Mouse (Mus musculus): ENCODE results near the gene Trim60. TPM values are rescaled to one million over a fixed set of nuclear protein-coding genes. Genes with fewer than 3 reads are reported as not detected.

The Trim60 gene
- total and polyA plus RNA-seq, 3 experiments: 0.11 TPM; not detected in 2

DNA sequence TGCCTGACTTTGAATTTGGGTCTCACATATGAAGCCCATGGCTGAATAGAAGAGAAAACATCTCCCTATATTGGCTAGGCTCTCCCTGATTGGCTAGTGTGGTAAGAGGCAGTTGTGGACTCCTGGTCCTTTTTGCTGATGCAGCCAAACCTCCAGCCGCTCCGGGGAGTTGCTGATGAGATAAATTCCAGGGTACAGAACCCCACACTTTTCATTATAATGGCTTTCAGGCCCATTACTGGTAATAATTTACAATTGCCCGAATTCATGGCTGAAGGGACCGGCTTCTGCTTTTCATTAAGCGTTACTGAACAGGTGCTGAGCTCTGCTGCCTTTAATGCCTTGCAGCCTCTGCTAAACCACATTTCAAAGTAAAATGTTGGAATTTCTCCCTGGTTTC is 35.6 kb upstream of the Trim60 start:
- DNase-seq (ENCODE audit: low spot score): no peak

DNA sequence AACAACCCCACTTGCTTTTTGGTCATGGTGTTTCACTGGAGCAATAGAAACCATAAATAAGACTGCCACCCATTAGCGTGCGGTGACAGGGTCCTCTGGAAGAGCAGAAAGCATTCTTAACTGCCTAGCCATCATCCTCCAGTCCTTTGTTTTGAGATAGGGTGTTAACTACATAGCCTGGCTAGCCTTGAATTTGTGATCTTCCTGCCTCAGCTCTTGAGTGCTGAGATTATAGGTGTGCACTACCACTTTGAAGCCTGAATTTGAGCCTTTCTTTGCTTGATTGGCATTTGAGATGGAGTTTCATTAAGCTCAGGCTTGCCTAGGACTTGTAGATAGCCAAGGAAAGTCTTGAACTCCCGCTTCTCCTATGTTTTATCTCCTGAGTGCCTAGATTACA is 35.2 kb upstream of the Trim60 start:
- TF ChIP-seq GATA1 (IDR thresholded peaks at IDR 0.05; ENCODE audit: borderline replicate concordance, low read length) (no peak), CTCF (IDR thresholded peaks at IDR 0.05; ENCODE audit: low read depth, low read length) (no peak), POLR2AphosphoS5 (IDR thresholded peaks at IDR 0.05; ENCODE audit: insufficient replicate concordance, low read depth, low read length) (no peak), GATA2 (IDR thresholded peaks at IDR 0.05; ENCODE audit: borderline replicate concordance, low read depth, low read length) (no peak), TAL1 (conservative IDR thresholded peaks at IDR 0.05; ENCODE audit: low read depth, low read length) (no peak)
- Histone ChIP-seq H3K9me3 (replicated peaks) (no peaks in the 10 kb centered on the region), H3K4me3 (ENCODE audit: low read depth, low read length) (no peak overlapping the region), H3K36me3 (replicated peaks) (no peaks in the 10 kb centered on the region), H3K4me1 (ENCODE audit: insufficient read depth, low read depth, low read length) (no peaks in the 10 kb centered on the region), H3K27me3 (ENCODE audit: insufficient read depth, low read length) (peaks cover 16% of the 10 kb centered on the region; the same call in 1 of the 2 replicates)
- ATAC-seq (ENCODE audit: extremely low read depth, insufficient number of reproducible peaks, low FRiP score, poor library complexity, severe bottlenecking): no peak
- no peak for DNase-seq (ENCODE audit: low spot score)

More for the DNA sequence above, 35.6 kb upstream of the Trim60 start:
- no peak for ATAC-seq (ENCODE audit: extremely low read depth, insufficient number of reproducible peaks, low FRiP score, poor library complexity, severe bottlenecking)
- Histone ChIP-seq H3K4me1 (ENCODE audit: insufficient read depth, low read depth, low read length) (no peaks in the 10 kb centered on the region), H3K36me3 (replicated peaks) (no peaks in the 10 kb centered on the region), H3K9me3 (replicated peaks) (no peaks in the 10 kb centered on the region), H3K27me3 (ENCODE audit: insufficient read depth, low read length) (peaks cover 16% of the 10 kb centered on the region; the same call in 1 of the 2 replicates), H3K4me3 (ENCODE audit: low read depth, low read length) (no peak overlapping the region)
- TF ChIP-seq CTCF (IDR thresholded peaks at IDR 0.05; ENCODE audit: low read depth, low read length) (no peak), GATA2 (IDR thresholded peaks at IDR 0.05; ENCODE audit: borderline replicate concordance, low read depth, low read length) (no peak)

DNA sequence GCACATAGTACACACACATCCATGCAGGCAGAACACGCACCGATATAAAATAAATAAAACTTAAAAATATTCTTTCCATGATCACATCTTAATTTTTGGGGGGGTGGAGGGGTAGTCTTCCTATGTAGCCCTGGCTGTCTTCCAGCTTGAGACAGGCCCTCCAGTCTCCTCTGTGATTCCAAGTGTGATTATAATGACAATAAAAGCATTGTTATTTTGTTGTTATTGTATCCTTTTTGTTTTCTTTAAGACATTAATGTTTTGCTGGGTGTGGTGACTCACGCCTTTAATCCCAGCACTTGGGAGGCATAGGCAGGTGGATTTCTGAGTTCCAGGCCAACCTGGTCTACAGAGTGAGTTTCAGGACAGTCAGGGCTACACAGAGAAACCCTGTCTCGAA is 29.4 kb upstream of the Trim60 start:
- TF ChIP-seq POLR2AphosphoS5 (IDR thresholded peaks at IDR 0.05; ENCODE audit: insufficient replicate concordance, low read depth, low read length): no peak
- TF ChIP-seq GATA2 (IDR thresholded peaks at IDR 0.05; ENCODE audit: borderline replicate concordance, low read depth, low read length): no peak
- no peak for TF ChIP-seq CTCF (IDR thresholded peaks at IDR 0.05; ENCODE audit: low read depth, low read length)
- no peak for TF ChIP-seq GATA1 (IDR thresholded peaks at IDR 0.05; ENCODE audit: borderline replicate concordance, low read length)
- no peak for TF ChIP-seq TAL1 (conservative IDR thresholded peaks at IDR 0.05; ENCODE audit: low read depth, low read length)
- no peak for ATAC-seq (ENCODE audit: extremely low read depth, insufficient number of reproducible peaks, low FRiP score, poor library complexity, severe bottlenecking)

DNA sequence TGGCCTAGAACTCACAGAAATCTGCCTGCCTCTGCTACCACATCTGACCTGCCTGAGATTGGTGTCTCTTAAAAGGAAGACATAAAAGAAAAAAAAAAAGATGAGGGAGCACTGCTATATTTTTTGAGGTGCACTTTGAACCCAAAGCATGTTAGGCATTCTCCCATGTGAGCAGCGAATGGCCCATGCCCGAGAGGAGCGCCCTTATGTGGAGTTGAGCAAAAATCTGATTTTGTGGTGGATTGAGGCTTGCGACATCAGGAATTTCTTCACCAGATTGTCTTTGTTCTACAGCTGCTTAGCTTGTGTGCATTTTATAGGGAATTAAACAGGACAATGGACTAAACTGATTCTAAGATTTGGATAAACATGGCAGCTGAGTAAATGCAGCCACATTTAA is 28.8 kb upstream of the Trim60 start:
- H3K4me1 ChIP-seq (ENCODE audit: insufficient read depth, low read depth, low read length): no peaks in the 10 kb centered on the region
- no peak for TF ChIP-seq POLR2AphosphoS5 (IDR thresholded peaks at IDR 0.05; ENCODE audit: insufficient replicate concordance, low read depth, low read length)
- TF ChIP-seq GATA1 (IDR thresholded peaks at IDR 0.05; ENCODE audit: borderline replicate concordance, low read length): no peak
- no peak for TF ChIP-seq TAL1 (conservative IDR thresholded peaks at IDR 0.05; ENCODE audit: low read depth, low read length)
- TF ChIP-seq GATA2 (IDR thresholded peaks at IDR 0.05; ENCODE audit: borderline replicate concordance, low read depth, low read length): no peak
- no peak for TF ChIP-seq CTCF (IDR thresholded peaks at IDR 0.05; ENCODE audit: low read depth, low read length)
- H3K9me3 ChIP-seq (replicated peaks): no peaks in the 10 kb centered on the region

More for the DNA sequence above, 29.4 kb upstream of the Trim60 start:
- DNase-seq (ENCODE audit: low spot score): no peak
- H3K36me3 ChIP-seq (replicated peaks): no peaks in the 10 kb centered on the region
- no peaks in the 10 kb centered on the region for H3K9me3 ChIP-seq (replicated peaks)
- H3K27me3 ChIP-seq (ENCODE audit: insufficient read depth, low read length): no peaks in the 10 kb centered on the region
- H3K4me3 ChIP-seq (ENCODE audit: low read depth, low read length): no peak overlapping the region
- H3K4me1 ChIP-seq (ENCODE audit: insufficient read depth, low read depth, low read length): no peaks in the 10 kb centered on the region

DNA sequence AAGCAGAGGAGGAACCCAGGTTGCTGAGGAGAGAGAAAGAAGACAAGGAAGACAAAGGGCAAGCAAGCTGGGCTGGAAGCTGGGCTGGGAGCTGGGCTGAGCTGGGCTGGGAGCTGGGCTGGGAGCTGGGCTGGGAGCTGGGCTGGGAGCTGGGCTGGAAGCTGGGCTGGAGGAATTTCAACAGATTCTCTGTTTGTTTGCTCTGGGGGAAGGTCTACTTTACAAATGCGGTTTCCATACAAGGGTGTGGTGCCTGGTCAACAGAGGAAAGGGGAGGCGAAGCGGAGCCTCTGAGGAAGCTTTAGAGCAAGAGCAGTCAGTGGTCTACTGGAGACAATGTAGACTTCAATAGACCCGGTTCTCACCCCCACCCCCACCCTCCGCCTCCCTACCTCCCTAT is 28.2 kb upstream of the Trim60 start:
- no peaks in the 10 kb centered on the region for H3K36me3 ChIP-seq (replicated peaks)
- no peak overlapping the region for H3K4me3 ChIP-seq (ENCODE audit: low read depth, low read length)
- ATAC-seq (ENCODE audit: extremely low read depth, insufficient number of reproducible peaks, low FRiP score, poor library complexity, severe bottlenecking): no peak
- H3K27me3 ChIP-seq (ENCODE audit: insufficient read depth, low read length): no peaks in the 10 kb centered on the region
- H3K4me1 ChIP-seq (ENCODE audit: insufficient read depth, low read depth, low read length): no peaks in the 10 kb centered on the region
- no peaks in the 10 kb centered on the region for H3K9me3 ChIP-seq (replicated peaks)
- DNase-seq (ENCODE audit: low spot score): no peak
- TF ChIP-seq POLR2AphosphoS5 (IDR thresholded peaks at IDR 0.05; ENCODE audit: insufficient replicate concordance, low read depth, low read length) (no peak), GATA1 (IDR thresholded peaks at IDR 0.05; ENCODE audit: borderline replicate concordance, low read length) (no peak), GATA2 (IDR thresholded peaks at IDR 0.05; ENCODE audit: borderline replicate concordance, low read depth, low read length) (no peak), TAL1 (conservative IDR thresholded peaks at IDR 0.05; ENCODE audit: low read depth, low read length) (no peak), CTCF (IDR thresholded peaks at IDR 0.05; ENCODE audit: low read depth, low read length) (no peak)

More for the DNA sequence above, 28.8 kb upstream of the Trim60 start:
- Histone ChIP-seq H3K36me3 (replicated peaks) (no peaks in the 10 kb centered on the region), H3K27me3 (ENCODE audit: insufficient read depth, low read length) (no peaks in the 10 kb centered on the region), H3K4me3 (ENCODE audit: low read depth, low read length) (no peak overlapping the region)
- ATAC-seq (ENCODE audit: extremely low read depth, insufficient number of reproducible peaks, low FRiP score, poor library complexity, severe bottlenecking) (no peak), DNase-seq (ENCODE audit: low spot score) (no peak)

DNA sequence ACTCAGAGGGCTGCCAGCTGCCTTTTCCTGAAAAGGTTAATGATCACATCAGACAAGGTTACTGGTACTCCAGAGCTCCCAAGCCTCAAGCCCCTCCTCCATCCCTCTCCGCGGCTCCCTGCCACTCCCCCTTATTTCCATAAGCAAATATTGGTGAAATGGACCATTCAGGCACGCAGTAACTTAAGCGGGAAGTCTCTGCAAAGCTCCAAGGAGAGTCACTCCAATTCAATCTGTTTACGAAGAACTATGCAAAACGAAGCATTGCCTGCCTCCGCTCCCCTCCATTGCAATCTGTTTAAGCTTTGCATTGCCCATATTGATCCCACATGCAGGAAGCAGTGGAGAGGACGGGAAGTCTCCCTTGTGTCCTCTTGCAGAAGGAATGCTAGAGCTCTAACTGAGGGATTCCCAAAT is 18.7 kb upstream of the Trim60 start, which contains the start of gene Apela:
Gene Apela (minus strand): TSS at position 220 of the 417 bp plus-strand sequence.
- H3K27me3 ChIP-seq (ENCODE audit: insufficient read depth, low read length): peaks cover 12% of the 10 kb centered on the region
- no peak for ATAC-seq (ENCODE audit: extremely low read depth, insufficient number of reproducible peaks, low FRiP score, poor library complexity, severe bottlenecking)
- H3K36me3 ChIP-seq (replicated peaks): no peaks in the 10 kb centered on the region
- no peaks in the 10 kb centered on the region; the same call in 1 of the 2 replicates for H3K4me1 ChIP-seq (ENCODE audit: insufficient read depth, low read depth, low read length)
- H3K9me3 ChIP-seq (replicated peaks): no peaks in the 10 kb centered on the region
- DNase-seq (ENCODE audit: low spot score): no peak
- TF ChIP-seq CTCF (IDR thresholded peaks at IDR 0.05; ENCODE audit: low read depth, low read length): no peak
- no peak for TF ChIP-seq GATA2 (IDR thresholded peaks at IDR 0.05; ENCODE audit: borderline replicate concordance, low read depth, low read length)
- TF ChIP-seq GATA1 (IDR thresholded peaks at IDR 0.05; ENCODE audit: borderline replicate concordance, low read length): no peak
- no peak within 1 kb of the TSS for H3K4me3 ChIP-seq (ENCODE audit: low read depth, low read length)

DNA sequence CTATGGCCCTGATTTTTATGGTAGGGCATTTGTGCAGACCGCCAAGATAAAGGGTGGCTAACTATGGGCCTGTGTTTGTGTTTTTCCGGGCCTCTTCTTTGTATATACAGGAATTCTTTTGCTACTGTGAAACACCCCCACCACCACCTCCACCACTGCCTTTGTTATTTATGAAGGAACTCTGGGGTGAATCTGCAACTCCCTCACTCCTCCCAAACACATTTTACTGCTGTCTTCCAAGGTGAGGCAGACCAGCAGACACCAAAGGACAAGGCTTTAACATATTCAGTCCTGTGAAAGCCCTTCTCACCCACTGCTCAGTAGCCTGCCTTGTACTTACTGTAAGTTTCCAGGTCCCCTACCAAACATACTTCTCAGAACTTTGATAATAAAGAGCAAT is 15.8 kb upstream of the Trim60 start:
- ATAC-seq (ENCODE audit: extremely low read depth, insufficient number of reproducible peaks, low FRiP score, poor library complexity, severe bottlenecking) (no peak), DNase-seq (ENCODE audit: low spot score) (no peak)
- no peaks in the 10 kb centered on the region for H3K4me1 ChIP-seq (ENCODE audit: insufficient read depth, low read depth, low read length)
- H3K36me3 ChIP-seq (replicated peaks): no peaks in the 10 kb centered on the region
- peaks cover 11% of the 10 kb centered on the region for H3K27me3 ChIP-seq (ENCODE audit: insufficient read depth, low read length)
- no peak for TF ChIP-seq GATA2 (IDR thresholded peaks at IDR 0.05; ENCODE audit: borderline replicate concordance, low read depth, low read length)
- TF ChIP-seq TAL1 (conservative IDR thresholded peaks at IDR 0.05; ENCODE audit: low read depth, low read length): no peak
- TF ChIP-seq GATA1 (IDR thresholded peaks at IDR 0.05; ENCODE audit: borderline replicate concordance, low read length): no peak
- no peak for TF ChIP-seq CTCF (IDR thresholded peaks at IDR 0.05; ENCODE audit: low read depth, low read length)
- no peak for TF ChIP-seq POLR2AphosphoS5 (IDR thresholded peaks at IDR 0.05; ENCODE audit: insufficient replicate concordance, low read depth, low read length)
- H3K4me3 ChIP-seq (ENCODE audit: low read depth, low read length): no peak overlapping the region
- H3K9me3 ChIP-seq (replicated peaks): no peaks in the 10 kb centered on the region

Data from G1E (cell line).